Mouse (Mus musculus) lung, adult 2 months (tissue): ENCODE measurements around the gene Uqcrh.
A peak's percentile ranks its signal among the peaks of the same experiment; 100 is the strongest.

Source experiments
- CTCF ChIP-seq: fragments of 200-500 bp; IDR thresholded peaks from 2 replicates; pipeline ENCODE4 v1.5.1; 2011; ENCODE audit warnings: mild to moderate bottlenecking, low read length, control low read depth; ENCODE audit not compliant: insufficient read depth
- POLR2A ChIP-seq: fragments of 200-500 bp; IDR thresholded peaks from 2 replicates; pipeline ENCODE4 v1.6.1; 2011; ENCODE audit warnings: low read depth, mild to moderate bottlenecking, control low read depth, low read length, borderline replicate concordance; ENCODE audit errors: extremely low read depth

- TF ChIP-seq CTCF (no peak), POLR2A (0 out of 2 replicates have a peak, but pooled peaks have one; percentile 1)
These were observed 929 bp upstream of the Uqcrh start for GRCm38 (mm10) chr4:116075631-116076368.
